Mouse (Mus musculus): Measurements from ENCODE around the gene Shc1. TPM values are rescaled to one million over a fixed set of nuclear protein-coding genes. Genes with fewer than 3 reads are reported as not detected.
"Not testable (repeated sequence)": the region's sequence is repeated elsewhere in the genome, so short reads cannot be mapped to it uniquely, and the experiment has no call there.

Gene Shc1
- polyA plus RNA-seq, 1 experiment = 87.4 TPM

GRCm38 (mm10) chr3:89422556-89423205 is 4.4 kb downstream of the Shc1 start:
- H3K9me3 ChIP-seq (replicated peaks; ENCODE audit: control insufficient read depth, insufficient read depth, low read length, poor library complexity, severe bottlenecking) = no peaks in the 10 kb centered on the region
- H3K4me1 ChIP-seq (ENCODE audit: control insufficient read depth, insufficient read depth, low read length) = peaks cover 13% of the 10 kb centered on the region
- peaks cover 11% of the 10 kb centered on the region for H3K36me3 ChIP-seq (ENCODE audit: control insufficient read depth, insufficient read depth, low read length, poor library complexity, severe bottlenecking)
- TF ChIP-seq EP300 (IDR thresholded peaks at IDR 0.05; ENCODE audit: insufficient read depth, low read depth, low read length) (no peak), POLR2A (IDR thresholded peaks at IDR 0.05; ENCODE audit: insufficient read depth, low read length) (no peak), CTCF (IDR thresholded peaks at IDR 0.05; ENCODE audit: low read depth, low read length) (no peak)
- peak overlapping the region; percentile 26 for H3K4me3 ChIP-seq (ENCODE audit: low read depth, low read length)
- no peak overlapping the region for H3K27ac ChIP-seq (ENCODE audit: insufficient read depth, low read length)
- no peaks in the 10 kb centered on the region for H3K27me3 ChIP-seq (ENCODE audit: control insufficient read depth, insufficient read depth, low read length, poor library complexity, severe bottlenecking)
- H3K9ac ChIP-seq (ENCODE audit: low read depth, poor library complexity, severe bottlenecking) = peak overlapping the region; percentile 82

GRCm38 (mm10) chr3:89424416-89425140 is 6.3 kb downstream of the Shc1 start:
- no peak overlapping the region for H3K9ac ChIP-seq (ENCODE audit: low read depth, poor library complexity, severe bottlenecking)
- H3K9me3 ChIP-seq (replicated peaks; ENCODE audit: control insufficient read depth, insufficient read depth, low read length, poor library complexity, severe bottlenecking) = no peaks in the 10 kb centered on the region
- H3K4me3 ChIP-seq (ENCODE audit: low read depth, low read length) = no peak overlapping the region
- H3K27ac ChIP-seq (ENCODE audit: insufficient read depth, low read length) = peak overlapping the region; percentile 40
- no peak for TF ChIP-seq POLR2A (IDR thresholded peaks at IDR 0.05; ENCODE audit: insufficient read depth, low read length)
- no peak for TF ChIP-seq CTCF (IDR thresholded peaks at IDR 0.05; ENCODE audit: low read depth, low read length)
- TF ChIP-seq EP300 (IDR thresholded peaks at IDR 0.05; ENCODE audit: insufficient read depth, low read depth, low read length) = no peak
- peaks cover 16% of the 10 kb centered on the region for H3K36me3 ChIP-seq (ENCODE audit: control insufficient read depth, insufficient read depth, low read length, poor library complexity, severe bottlenecking)
- H3K4me1 ChIP-seq (ENCODE audit: control insufficient read depth, insufficient read depth, low read length) = peaks cover 13% of the 10 kb centered on the region
- no peaks in the 10 kb centered on the region for H3K27me3 ChIP-seq (ENCODE audit: control insufficient read depth, insufficient read depth, low read length, poor library complexity, severe bottlenecking)

GRCm38 (mm10) chr3:89425141-89425525 is 6.9 kb downstream of the Shc1 start:
- Histone ChIP-seq H3K36me3 (ENCODE audit: control insufficient read depth, insufficient read depth, low read length, poor library complexity, severe bottlenecking) (peaks cover 16% of the 10 kb centered on the region), H3K4me3 (ENCODE audit: low read depth, low read length) (no peak overlapping the region), H3K4me1 (ENCODE audit: control insufficient read depth, insufficient read depth, low read length) (peaks cover 13% of the 10 kb centered on the region), H3K27ac (ENCODE audit: insufficient read depth, low read length) (peak overlapping the region; percentile 12; the same call in 1 of the 2 replicates), H3K27me3 (ENCODE audit: control insufficient read depth, insufficient read depth, low read length, poor library complexity, severe bottlenecking) (no peaks in the 10 kb centered on the region), H3K9ac (ENCODE audit: low read depth, poor library complexity, severe bottlenecking) (no peak overlapping the region), H3K9me3 (replicated peaks; ENCODE audit: control insufficient read depth, insufficient read depth, low read length, poor library complexity, severe bottlenecking) (no peaks in the 10 kb centered on the region)
- no peak for TF ChIP-seq EP300 (IDR thresholded peaks at IDR 0.05; ENCODE audit: insufficient read depth, low read depth, low read length)
- no peak for TF ChIP-seq POLR2A (IDR thresholded peaks at IDR 0.05; ENCODE audit: insufficient read depth, low read length)
- no peak for TF ChIP-seq CTCF (IDR thresholded peaks at IDR 0.05; ENCODE audit: low read depth, low read length)

GRCm38 (mm10) chr3:89425876-89426275 is 7.6 kb downstream of the Shc1 start:
- H3K27me3 ChIP-seq (ENCODE audit: control insufficient read depth, insufficient read depth, low read length, poor library complexity, severe bottlenecking) = no peaks in the 10 kb centered on the region
- TF ChIP-seq POLR2A (IDR thresholded peaks at IDR 0.05; ENCODE audit: insufficient read depth, low read length) (no peak), CTCF (IDR thresholded peaks at IDR 0.05; ENCODE audit: low read depth, low read length) (no peak)
- peaks cover 16% of the 10 kb centered on the region for H3K36me3 ChIP-seq (ENCODE audit: control insufficient read depth, insufficient read depth, low read length, poor library complexity, severe bottlenecking)
- H3K4me3 ChIP-seq (ENCODE audit: low read depth, low read length) = no peak overlapping the region
- no peaks in the 10 kb centered on the region for H3K9me3 ChIP-seq (replicated peaks; ENCODE audit: control insufficient read depth, insufficient read depth, low read length, poor library complexity, severe bottlenecking)
- H3K4me1 ChIP-seq (ENCODE audit: control insufficient read depth, insufficient read depth, low read length) = peaks cover 13% of the 10 kb centered on the region
- H3K27ac ChIP-seq (ENCODE audit: insufficient read depth, low read length) = no peak overlapping the region
- no peak overlapping the region for H3K9ac ChIP-seq (ENCODE audit: low read depth, poor library complexity, severe bottlenecking)

GRCm38 (mm10) chr3:89429021-89429420 is 10.8 kb downstream of the Shc1 start:
- H3K36me3 ChIP-seq (ENCODE audit: control insufficient read depth, insufficient read depth, low read length, poor library complexity, severe bottlenecking) = peaks cover 24% of the 10 kb centered on the region
- H3K9me3 ChIP-seq (replicated peaks; ENCODE audit: control insufficient read depth, insufficient read depth, low read length, poor library complexity, severe bottlenecking); H3K4me3 ChIP-seq (ENCODE audit: low read depth, low read length); H3K27ac ChIP-seq (ENCODE audit: insufficient read depth, low read length); H3K9ac ChIP-seq (ENCODE audit: low read depth, poor library complexity, severe bottlenecking); H3K4me1 ChIP-seq (ENCODE audit: control insufficient read depth, insufficient read depth, low read length); H3K27me3 ChIP-seq (ENCODE audit: control insufficient read depth, insufficient read depth, low read length, poor library complexity, severe bottlenecking): not testable (repeated sequence)

All from ES-Bruce4 (cell line).